Mouse (Mus musculus): ENCODE results near the gene Lnx1.

Lnx1 gene

GRCm38 (mm10) chr5:74697534-74697933, 5.2 kb downstream of the Lnx1 start:
- DNase-seq (ENCODE audit: low spot score in 2 of 2), result no peak

GRCm38 (mm10) chr5:74694390-74694801, 8.3 kb downstream of the Lnx1 start:
- no peak for DNase-seq (ENCODE audit: low spot score in 2 of 2)

GRCm38 (mm10) chr5:74693836-74694235, 8.9 kb downstream of the Lnx1 start:
- no peak for DNase-seq (ENCODE audit: low spot score in 2 of 2)

GRCm38 (mm10) chr5:74692411-74693090, 10.2 kb downstream of the Lnx1 start:
- DNase-seq (ENCODE audit: low spot score in 2 of 2), result no peak

- DNase-seq (ENCODE audit: low spot score in 2 of 2), result no peak
Observed at GRCm38 (mm10) chr5:74688822-74689221, 13.9 kb downstream of the Lnx1 start.

- DNase-seq (ENCODE audit: low spot score in 2 of 2), result no peak
Observed at GRCm38 (mm10) chr5:74684944-74685343, 17.8 kb downstream of the Lnx1 start.

- no peak for DNase-seq (ENCODE audit: low spot score in 2 of 2)
Observed at GRCm38 (mm10) chr5:74683832-74684231, 18.9 kb downstream of the Lnx1 start.

GRCm38 (mm10) chr5:74682735-74683134, 20.0 kb downstream of the Lnx1 start:
- no peak for DNase-seq (ENCODE audit: low spot score in 2 of 2)

- DNase-seq (ENCODE audit: low spot score in 2 of 2), result no peak
Observed at GRCm38 (mm10) chr5:74679631-74680030, 23.1 kb downstream of the Lnx1 start.

- no peak for DNase-seq (ENCODE audit: low spot score in 2 of 2)
Observed at GRCm38 (mm10) chr5:74678693-74679092, 24.0 kb downstream of the Lnx1 start.

- no peak for DNase-seq (ENCODE audit: low spot score in 2 of 2)
Observed at GRCm38 (mm10) chr5:74677399-74678338, 25.0 kb downstream of the Lnx1 start.

- DNase-seq (ENCODE audit: low spot score in 2 of 2), result no peak
Observed at GRCm38 (mm10) chr5:74672556-74672955, 30.2 kb downstream of the Lnx1 start.

GRCm38 (mm10) chr5:74670877-74671276, 31.8 kb downstream of the Lnx1 start:
- no peak for DNase-seq (ENCODE audit: low spot score in 2 of 2)

GRCm38 (mm10) chr5:74669925-74670324, 32.8 kb downstream of the Lnx1 start:
- no peak for DNase-seq (ENCODE audit: low spot score in 2 of 2)

GRCm38 (mm10) chr5:74668956-74669355, 33.8 kb downstream of the Lnx1 start:
- DNase-seq (ENCODE audit: low spot score in 2 of 2), result no peak

- no peak for DNase-seq (ENCODE audit: low spot score in 2 of 2)
Observed at GRCm38 (mm10) chr5:74662618-74663017, 40.1 kb downstream of the Lnx1 start.

GRCm38 (mm10) chr5:74661734-74662560, 40.8 kb downstream of the Lnx1 start:
- no peak for DNase-seq (ENCODE audit: low spot score in 2 of 2)

GRCm38 (mm10) chr5:74659856-74660255, 42.9 kb downstream of the Lnx1 start:
- no peak for DNase-seq (ENCODE audit: low spot score in 2 of 2)

- no peak for DNase-seq (ENCODE audit: low spot score in 2 of 2)
Observed at GRCm38 (mm10) chr5:74659281-74659680, 43.4 kb downstream of the Lnx1 start.

GRCm38 (mm10) chr5:74657930-74658329, 44.8 kb downstream of the Lnx1 start:
- DNase-seq (ENCODE audit: low spot score in 2 of 2), result no peak

GRCm38 (mm10) chr5:74656410-74656809, 46.3 kb downstream of the Lnx1 start:
- DNase-seq (ENCODE audit: low spot score in 2 of 2), result no peak

GRCm38 (mm10) chr5:74654527-74654926, 48.2 kb downstream of the Lnx1 start:
- no peak for DNase-seq (ENCODE audit: low spot score in 2 of 2)

Data from spleen, postnatal 14 days (tissue).